Mouse (Mus musculus) hindbrain, postnatal 0 days (tissue): ENCODE data around the gene Clcf1. TPM values are rescaled to one million over a fixed set of nuclear protein-coding genes. Genes with fewer than 3 reads are reported as not detected.
A peak's percentile ranks its signal among the peaks of the same experiment; 100 is the strongest.

Experiments used
- ATAC-seq: fragments of 200-750 bp; cut with Nextera tagmentation; 2 replicates; pipeline ENCODE4 v1.8.0; 2017; ENCODE audit warnings: mild to moderate bottlenecking, moderate TSS enrichment, moderate library complexity
- DNase-seq: peaks from one replicate; pipeline ENCODE4 v3.0.0-alpha.2; 2015; ENCODE audit warnings: low spot score
- H3K27ac ChIP-seq: fragments of 300-500 bp; sonication (generic); 2 replicates; pipeline ENCODE4 v1.5.1; 2014; ENCODE audit warnings: mild to moderate bottlenecking
- H3K27me3 ChIP-seq: fragments of 300-500 bp; sonication (generic); 2 replicates; pipeline ENCODE4 v1.6.1; 2014; ENCODE audit warnings: low read length, mixed read lengths; ENCODE audit not compliant: insufficient read depth
- H3K36me3 ChIP-seq: fragments of 300-500 bp; sonication (generic); 2 replicates; pipeline ENCODE4 v1.6.1; 2014; ENCODE audit warnings: low read length, mixed read lengths; ENCODE audit not compliant: insufficient read depth
- H3K4me1 ChIP-seq: fragments of 300-500 bp; sonication (generic); 2 replicates; pipeline ENCODE4 v1.6.1; 2014; ENCODE audit warnings: antibody characterized with exemption, low read length, mixed read lengths; ENCODE audit not compliant: insufficient read depth
- H3K4me2 ChIP-seq: fragments of 300-500 bp; sonication (generic); 2 replicates; pipeline ENCODE4 v1.6.1; 2014; ENCODE audit warnings: low read depth, mild to moderate bottlenecking, low read length, moderate library complexity, mixed read lengths
- H3K4me3 ChIP-seq: fragments of 300-500 bp; sonication (generic); 2 replicates; pipeline ENCODE4 v1.5.1; 2014; ENCODE audit warnings: low read length
- H3K9ac ChIP-seq: fragments of 300-500 bp; sonication (generic); replicated peaks from 2 replicates; pipeline ENCODE4 v1.6.1; 2014; ENCODE audit warnings: mild to moderate bottlenecking, low read length, moderate library complexity, mixed read lengths
- H3K9me3 ChIP-seq: fragments of 300-500 bp; sonication (generic); 2 replicates; pipeline ENCODE4 v1.6.1; 2016; ENCODE audit warnings: low read length, mixed read lengths
- CTCF ChIP-seq: IDR thresholded peaks from 2 replicates; pipeline ENCODE4 v1.5.1; 2016; ENCODE audit warnings: antibody characterized with exemption, control low read depth, low read depth
- WGBS: fragments of 180-500 bp; shearing (Covaris S2); extraction: QIAGEN DNeasy Blood & Tissue Kit; methylation state at CpG from one replicate; pipeline ENCODE4 v1.1.7; 2014; 5-methylcytosine and 5-hydroxymethylcytosine counted together
- polyA plus RNA-seq: library from polyadenylated mRNA; unstranded; fragments of >200 nt; fragmentation: Nextera tagmentation; extraction: Ambion mirVana; gene quantifications from 2 replicates; pipeline ENCODE4 v1.2.1, GENCODE M21; 2015
- total RNA-seq: library from RNA; depleted of rRNA; stranded (reverse); fragments of >200 nt; gene quantifications from 2 replicates; pipeline ENCODE4 v1.2.3, GENCODE M21; 2014

Gene Clcf1
- total and polyA plus RNA-seq, 2 experiments from 2014 or later: 0.42 to 0.83 TPM

GRCm38 (mm10) chr19:4184976-4185975 is 28.8 kb upstream of the Clcf1 start:
- WGBS: 59% methylated on average over 15 of the region's 15 CpGs
- no peak overlapping the region for H3K4me3 ChIP-seq
- DNase-seq (no peak), ATAC-seq (no peak)
- H3K27ac ChIP-seq: no peak overlapping the region
- no peak overlapping the region for H3K9ac ChIP-seq
- no peaks in the 10 kb centered on the region for H3K9me3 ChIP-seq
- TF ChIP-seq CTCF: no peak
- H3K4me1 ChIP-seq: peaks cover 7% of the 10 kb centered on the region; the same call in 1 of the 2 replicates
- H3K4me2 ChIP-seq: no peak overlapping the region
- no peaks in the 10 kb centered on the region for H3K27me3 ChIP-seq
- H3K36me3 ChIP-seq: no peaks in the 10 kb centered on the region

- Histone ChIP-seq H3K36me3 (no peaks in the 10 kb centered on the region), H3K4me2 (no peak overlapping the region), H3K4me3 (no peak overlapping the region), H3K27ac (no peak overlapping the region), H3K4me1 (0 out of 2 replicates have a peak, but pooled peaks cover under 1% of the 10 kb centered on the region), H3K9ac (no peak overlapping the region), H3K27me3 (no peaks in the 10 kb centered on the region), H3K9me3 (no peaks in the 10 kb centered on the region)
- WGBS: 75% methylated on average over 3 of the region's 3 CpGs
- TF ChIP-seq CTCF: no peak
- no peak for ATAC-seq
- DNase-seq: no peak
These were observed 26.7 kb upstream of the Clcf1 start for GRCm38 (mm10) chr19:4187303-4187702.

- no peak overlapping the region for H3K4me3 ChIP-seq
- no peaks in the 10 kb centered on the region for H3K9me3 ChIP-seq
- no peak for ATAC-seq
- no peak for TF ChIP-seq CTCF
- no peak overlapping the region for H3K27ac ChIP-seq
- no peak overlapping the region for H3K9ac ChIP-seq
- H3K27me3 ChIP-seq: no peaks in the 10 kb centered on the region
- H3K4me2 ChIP-seq: no peak overlapping the region
- H3K4me1 ChIP-seq: peaks cover 10% of the 10 kb centered on the region
- DNase-seq: no peak
- H3K36me3 ChIP-seq: 0 out of 2 replicates have a peak, but pooled peaks cover 7% of the 10 kb centered on the region
- WGBS: 86% methylated on average over 12 of the region's 12 CpGs
These were observed 24.9 kb upstream of the Clcf1 start for GRCm38 (mm10) chr19:4189051-4189620.

GRCm38 (mm10) chr19:4190831-4191334 is 23.2 kb upstream of the Clcf1 start, which contains the start of gene Tbc1d10c:
TSS of gene Tbc1d10c (minus strand) at chr19:4191284.
- Histone ChIP-seq H3K27ac (peak within 1 kb of the TSS; percentile 94), H3K4me2 (peak within 1 kb of the TSS; percentile 82), H3K27me3 (no peaks in the 10 kb centered on the region), H3K4me3 (peak within 1 kb of the TSS; percentile 93), H3K9ac (peak within 1 kb of the TSS; percentile 99), H3K4me1 (peaks cover 10% of the 10 kb centered on the region), H3K36me3 (peaks cover 21% of the 10 kb centered on the region; the same call in 1 of the 2 replicates), H3K9me3 (no peaks in the 10 kb centered on the region)
- ATAC-seq: no peak
- no peak for TF ChIP-seq CTCF
- DNase-seq: no peak
- WGBS: 65% methylated on average over 4 of the region's 4 CpGs

- H3K4me2 ChIP-seq: peak within 1 kb of the TSS; percentile 82
- no peaks in the 10 kb centered on the region for H3K9me3 ChIP-seq
- DNase-seq (peak; percentile 96), ATAC-seq (peak; percentile 95)
- TF ChIP-seq CTCF: peak; percentile 72
- H3K4me3 ChIP-seq: peak within 1 kb of the TSS; percentile 93
- peaks cover 10% of the 10 kb centered on the region for H3K4me1 ChIP-seq
- peak within 1 kb of the TSS; percentile 94 for H3K27ac ChIP-seq
- no peaks in the 10 kb centered on the region for H3K27me3 ChIP-seq
- H3K9ac ChIP-seq: peak within 1 kb of the TSS; percentile 99
- H3K36me3 ChIP-seq: peaks cover 26% of the 10 kb centered on the region; the same call in 1 of the 2 replicates
- 6% methylated on average over 40 of the region's 47 CpGs for WGBS
These were observed 22.3 kb upstream of the Clcf1 start, which contains the start of gene Ppp1ca for GRCm38 (mm10) chr19:4191528-4192250. TSS of gene Ppp1ca (plus strand) at chr19:4192065.
